Mouse (Mus musculus) liver, adult 2 months (tissue): ENCODE results near the gene Impdh2. TPM values are rescaled to one million over a fixed set of nuclear protein-coding genes. Genes with fewer than 3 reads are reported as not detected.

Experiments used
- DNase-seq: peaks from one replicate; pipeline ENCODE4 v3.0.0-alpha.2; 2011; ENCODE audit warnings: low read depth, low spot score; ENCODE audit errors: extremely low read depth
- H3K27ac ChIP-seq: fragments of 200-500 bp; replicated peaks from 2 replicates; pipeline ENCODE4 v1.5.1; 2012; ENCODE audit warnings: low read depth, mild to moderate bottlenecking, control low read depth, inconsistent platforms, low read length; ENCODE audit not compliant: insufficient read depth
- H3K27me3 ChIP-seq: fragments of 200-500 bp; 2 replicates; pipeline ENCODE4 v1.6.1; 2012; ENCODE audit warnings: mild to moderate bottlenecking, moderate library complexity, low read length, inconsistent platforms; ENCODE audit not compliant: control insufficient read depth, insufficient read depth
- H3K36me3 ChIP-seq: fragments of 200-500 bp; 2 replicates; pipeline ENCODE4 v1.6.1; 2012; ENCODE audit warnings: low read length, inconsistent platforms; ENCODE audit not compliant: control insufficient read depth, insufficient read depth
- H3K4me1 ChIP-seq: fragments of 200-500 bp; 2 replicates; pipeline ENCODE4 v1.6.1; 2011; ENCODE audit warnings: low read length; ENCODE audit not compliant: control insufficient read depth, insufficient read depth
- H3K4me3 ChIP-seq: fragments of 200-500 bp; 2 replicates; pipeline ENCODE4 v1.5.1; 2011; ENCODE audit warnings: low read depth, mild to moderate bottlenecking, control low read depth, low read length, moderate library complexity; ENCODE audit not compliant: insufficient read depth
- H3K79me2 ChIP-seq: fragments of 200-500 bp; 2 replicates; pipeline ENCODE4 v1.6.1; 2012; ENCODE audit warnings: inconsistent platforms, mild to moderate bottlenecking, low read length, moderate library complexity; ENCODE audit not compliant: control insufficient read depth, insufficient read depth
- H3K9ac ChIP-seq: fragments of 200-500 bp; 2 replicates; pipeline ENCODE4 v1.6.1; 2012; ENCODE audit warnings: low read depth, mild to moderate bottlenecking, control low read depth, inconsistent platforms, low read length
- CTCF ChIP-seq: fragments of 200-500 bp; IDR thresholded peaks from 2 replicates; pipeline ENCODE4 v1.5.1; 2011; ENCODE audit warnings: low read depth, low read length, control low read depth
- POLR2A ChIP-seq: fragments of 200-500 bp; IDR thresholded peaks from 2 replicates; pipeline ENCODE4 v1.6.1; 2011; ENCODE audit warnings: low read length, control low read depth; ENCODE audit not compliant: insufficient read depth; ENCODE audit errors: extremely low read depth
- WGBS: fragments of 180-500 bp; shearing (Covaris S2); methylation state at CpG from one replicate; pipeline ENCODE4 v1.1.7; 2018; 5-methylcytosine and 5-hydroxymethylcytosine counted together
- polyA plus RNA-seq: library from polyadenylated mRNA; depleted of rRNA; stranded (reverse); fragments of >200 nt; gene quantifications from 2 replicates; pipeline ENCODE4 v1.2.3, GENCODE M21; 2012
- total RNA-seq: library from RNA; depleted of rRNA; stranded (reverse); fragments of >200 nt; gene quantifications from 2 replicates; pipeline ENCODE4 v1.2.3, GENCODE M21; 2014

The Impdh2 gene
- total and polyA plus RNA-seq, 2 experiments: 33.6 to 72.8 TPM

DNA sequence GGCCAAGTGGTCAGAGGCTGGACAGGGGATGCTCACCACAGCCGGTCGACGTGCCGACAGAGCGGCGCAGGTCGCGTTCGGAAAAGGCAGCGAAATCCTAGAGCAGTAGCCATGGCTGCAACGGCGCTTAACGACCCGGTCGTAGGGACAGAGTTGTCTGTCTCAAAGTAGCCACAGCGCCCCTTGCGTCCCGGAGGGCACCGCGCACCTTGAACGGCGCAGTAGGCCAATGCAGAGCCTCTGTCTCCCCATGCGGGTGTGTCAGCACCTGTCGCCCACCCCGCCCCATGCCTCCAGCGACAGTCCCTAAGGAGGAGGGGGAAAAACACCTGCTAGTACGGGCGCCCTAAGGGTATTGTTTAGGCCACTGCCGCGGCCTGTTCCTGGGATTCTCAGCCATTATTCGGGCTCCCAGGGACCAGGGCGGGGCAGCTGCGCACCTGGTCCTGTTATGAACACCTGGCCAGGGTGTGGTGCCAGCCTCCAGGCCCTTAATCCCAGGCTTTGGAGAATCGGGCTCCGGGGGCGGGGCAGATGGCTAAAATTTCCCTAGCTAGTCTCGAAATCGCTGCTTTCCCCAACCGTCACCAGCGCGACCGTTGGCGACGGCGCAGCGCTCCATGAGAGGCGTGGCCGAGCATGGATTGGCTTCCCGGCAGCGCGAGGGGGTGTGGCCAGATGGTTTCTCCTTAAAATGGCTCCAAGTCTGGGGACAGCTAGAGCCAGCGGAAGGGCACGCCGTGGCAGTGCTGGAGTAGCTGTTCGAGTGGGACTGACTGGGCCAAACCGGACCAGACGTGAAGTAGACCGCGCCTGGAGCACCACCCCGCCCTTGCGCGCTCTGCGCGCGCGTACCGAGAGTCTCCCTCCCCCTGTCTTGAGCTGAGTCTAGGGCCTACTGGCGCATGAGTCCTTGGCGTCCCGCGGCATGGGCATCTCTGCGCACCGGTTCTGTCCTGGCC, 7.0 kb downstream of the Impdh2 start, which contains the start of gene Ndufaf3:
TSS of gene Ndufaf3 (minus strand) at position 620 of the 962 bp plus-strand sequence.
- H3K36me3 ChIP-seq: peaks cover 2% of the 10 kb centered on the region; the same call in 1 of the 2 replicates
- H3K27me3 ChIP-seq: no peaks in the 10 kb centered on the region
- H3K27ac ChIP-seq: peak within 1 kb of the TSS; percentile 75
- peaks cover 12% of the 10 kb centered on the region for H3K4me1 ChIP-seq
- H3K4me3 ChIP-seq: peak within 1 kb of the TSS; percentile 73
- under 1% methylated on average over 72 of the region's 73 CpGs for WGBS
- DNase-seq: peak; percentile 90
- H3K79me2 ChIP-seq: no peaks in the 10 kb centered on the region
- TF ChIP-seq CTCF: peak; percentile 93
- TF ChIP-seq POLR2A: peak; percentile 100
- H3K9ac ChIP-seq: peak within 1 kb of the TSS; percentile 82

DNA sequence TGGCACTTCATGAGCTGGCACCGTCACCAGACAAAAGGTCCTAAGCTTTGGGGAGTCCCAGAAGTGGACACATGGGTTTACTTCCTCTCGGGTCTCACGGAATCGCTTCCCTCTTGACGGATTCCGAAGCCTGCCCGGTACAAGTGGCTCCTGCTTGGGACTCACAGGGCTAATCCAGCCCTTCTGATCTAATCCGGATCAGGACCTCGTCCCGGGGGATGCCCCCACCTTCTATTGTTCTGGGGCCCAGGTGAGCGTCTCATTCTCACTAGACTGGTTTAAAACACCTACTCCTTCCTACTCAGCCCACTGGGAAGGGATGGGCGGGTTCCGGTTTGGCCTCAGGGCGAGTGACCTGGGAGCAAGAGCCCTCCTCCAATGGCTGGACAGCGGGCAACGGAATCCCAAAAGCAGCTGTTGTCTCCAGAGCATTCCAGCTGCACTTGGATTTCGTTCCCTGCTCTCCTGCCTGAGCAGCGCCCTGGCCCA, 7.9 kb downstream of the Impdh2 start:
- 3% methylated on average over 18 of the region's 18 CpGs for WGBS
- H3K36me3 ChIP-seq: peaks cover 4% of the 10 kb centered on the region; the same call in 1 of the 2 replicates
- TF ChIP-seq CTCF (no peak), POLR2A (no peak)

DNA sequence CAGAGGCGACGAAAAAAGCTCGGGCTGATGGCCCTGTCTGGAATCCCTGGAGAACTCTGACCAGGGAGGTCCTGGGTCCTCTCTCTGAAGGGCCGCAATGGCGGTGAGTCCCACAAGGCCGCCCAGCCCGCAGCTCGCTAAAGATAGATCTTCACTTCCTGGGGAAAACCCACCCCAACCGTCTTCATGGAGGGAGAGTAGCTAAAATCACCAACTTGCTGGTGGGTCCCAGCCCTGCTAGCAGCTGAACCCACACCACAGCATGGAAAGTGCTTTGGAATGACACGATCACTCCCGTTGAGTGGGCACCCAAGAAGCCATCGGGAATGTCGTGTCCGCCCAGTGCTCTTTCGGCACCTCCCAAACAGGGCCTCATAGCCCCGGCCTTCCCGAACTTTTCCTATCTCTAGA, 8.4 kb downstream of the Impdh2 start:
- H3K36me3 ChIP-seq: peaks cover 2% of the 10 kb centered on the region; the same call in 1 of the 2 replicates
- H3K27me3 ChIP-seq: no peaks in the 10 kb centered on the region
- H3K9ac ChIP-seq: 0 out of 2 replicates have a peak overlapping the region, but pooled peaks have one; percentile 7

More for the DNA sequence above, 7.9 kb downstream of the Impdh2 start:
- peak overlapping the region; percentile 65 for H3K27ac ChIP-seq
- H3K9ac ChIP-seq: peak overlapping the region; percentile 77
- no peaks in the 10 kb centered on the region for H3K27me3 ChIP-seq
- H3K4me1 ChIP-seq: peaks cover 12% of the 10 kb centered on the region
- no peaks in the 10 kb centered on the region for H3K79me2 ChIP-seq
- no peak for DNase-seq
- H3K4me3 ChIP-seq: peak overlapping the region; percentile 73

DNA sequence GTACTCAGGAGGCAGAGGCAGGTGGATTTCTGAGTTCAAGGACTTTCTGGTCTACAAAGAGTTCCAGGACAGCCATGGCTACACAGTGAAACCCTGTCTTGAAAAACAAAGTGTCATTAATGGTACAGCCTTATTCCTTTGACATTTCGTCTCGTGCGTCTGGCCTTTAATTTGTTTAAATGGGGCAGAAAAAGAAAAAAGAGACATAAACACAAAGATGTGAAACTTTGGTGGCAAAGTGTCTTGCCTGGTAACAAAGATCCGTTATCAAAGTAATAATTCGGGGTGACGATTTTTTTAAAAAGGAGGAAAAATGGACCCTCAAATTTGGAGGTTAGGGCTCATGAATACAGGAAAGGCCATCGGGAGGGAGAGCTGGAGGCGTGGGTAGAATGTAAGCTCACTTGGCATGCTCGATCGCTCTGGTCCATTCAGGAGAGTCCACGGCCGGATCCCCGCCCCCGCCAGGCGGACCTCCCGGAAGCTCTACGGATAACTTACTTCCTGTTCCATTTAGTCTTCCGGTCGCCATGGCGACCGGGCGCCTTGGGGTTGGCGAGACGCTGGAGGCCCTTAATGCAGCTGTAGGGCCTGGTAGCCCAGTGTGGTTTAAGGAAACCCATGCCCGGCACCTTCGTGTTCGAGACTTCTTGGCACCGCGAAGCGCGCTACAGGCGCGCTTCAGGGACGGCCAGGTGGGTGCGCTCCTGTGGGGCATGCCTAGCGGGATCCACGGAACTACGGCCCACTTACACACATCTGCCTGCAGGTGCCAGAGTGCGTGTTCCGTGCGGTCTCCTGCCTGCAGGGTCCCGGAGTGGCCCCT, 9.5 kb downstream of the Impdh2 start, which contains the start of gene Dalrd3:
TSS of gene Dalrd3 (plus strand) at position 506 of the 826 bp plus-strand sequence.
- Histone ChIP-seq H3K79me2 (no peaks in the 10 kb centered on the region), H3K4me3 (peak within 1 kb of the TSS; percentile 77), H3K27ac (peak within 1 kb of the TSS; percentile 65), H3K36me3 (peaks cover 2% of the 10 kb centered on the region; the same call in 1 of the 2 replicates), H3K27me3 (no peaks in the 10 kb centered on the region), H3K4me1 (peaks cover 12% of the 10 kb centered on the region), H3K9ac (peak within 1 kb of the TSS; percentile 59)
- TF ChIP-seq POLR2A: 0 out of 2 replicates have a peak, but pooled peaks have one; percentile 37
- no peak for TF ChIP-seq CTCF
- DNase-seq: peak; percentile 85
- 5% methylated on average over 42 of the region's 42 CpGs for WGBS

More for the DNA sequence above, 8.4 kb downstream of the Impdh2 start:
- Histone ChIP-seq H3K4me3 (no peak overlapping the region), H3K4me1 (peaks cover 12% of the 10 kb centered on the region), H3K79me2 (no peaks in the 10 kb centered on the region), H3K27ac (peak overlapping the region; percentile 65)
- DNase-seq: no peak
- 50% methylated on average over 17 of the region's 17 CpGs for WGBS
- TF ChIP-seq CTCF: no peak
- TF ChIP-seq POLR2A: no peak

DNA sequence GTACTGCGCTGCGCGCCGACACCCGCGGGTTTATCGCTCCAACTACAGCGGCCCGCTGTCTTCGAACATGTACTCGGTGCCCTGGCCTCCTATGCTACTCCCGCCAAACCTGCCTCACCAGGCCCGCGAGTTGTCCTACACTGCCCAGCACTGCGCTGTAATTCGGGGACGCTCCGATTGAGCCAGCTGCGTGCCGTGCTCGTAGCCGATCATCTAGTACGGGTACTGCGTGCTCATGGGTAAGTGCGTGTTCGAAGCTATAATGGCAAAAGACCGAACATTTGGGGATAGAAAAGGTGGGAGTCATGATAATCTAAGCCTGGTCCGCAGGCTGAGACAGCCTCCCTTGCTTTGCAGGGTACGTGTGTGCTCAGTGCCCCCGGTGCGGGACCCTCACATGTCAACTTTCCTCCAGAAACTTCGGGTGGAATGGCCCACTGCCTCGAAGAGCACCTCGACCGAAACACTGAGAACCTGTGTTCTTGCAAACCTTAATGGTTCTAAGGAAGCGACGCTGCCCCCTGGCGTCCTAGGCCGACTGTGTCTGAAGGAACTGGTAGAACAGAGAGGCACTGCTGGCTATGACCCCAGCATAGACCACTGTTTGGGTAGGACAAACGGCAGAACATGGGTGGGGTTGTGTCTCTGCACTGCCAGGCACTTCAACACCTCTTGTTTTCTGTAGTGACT, 10.3 kb downstream of the Impdh2 start:
- Histone ChIP-seq H3K27ac (no peak overlapping the region), H3K36me3 (peaks cover 2% of the 10 kb centered on the region; the same call in 1 of the 2 replicates)
- peak; percentile 61 for DNase-seq

More for the DNA sequence above, 10.3 kb downstream of the Impdh2 start:
- peak; percentile 83 for TF ChIP-seq CTCF
- TF ChIP-seq POLR2A: no peak
- Histone ChIP-seq H3K79me2 (no peaks in the 10 kb centered on the region), H3K4me3 (peak overlapping the region; percentile 77), H3K4me1 (peaks cover 12% of the 10 kb centered on the region), H3K27me3 (no peaks in the 10 kb centered on the region), H3K9ac (peak overlapping the region; percentile 59)
- WGBS: 2% methylated on average over 40 of the region's 40 CpGs
